Mouse (Mus musculus) embryonic facial prominence, embryonic 14.5 days (tissue): ENCODE measurements around the gene Vmn1r192. TPM values are rescaled to one million over a fixed set of nuclear protein-coding genes. Genes with fewer than 3 reads are reported as not detected.

Experiments used
- microRNA-seq: library from miRNA; unstranded; fragments of <30 nt; microRNA quantifications from one replicate; pipeline ENCODE4, GENCODE M21; 2016; ENCODE audit warnings: borderline number of aligned reads
- polyA plus RNA-seq: library from polyadenylated mRNA; unstranded; fragments of >200 nt; fragmentation: Nextera tagmentation; extraction: Ambion mirVana; gene quantifications from 2 replicates; pipeline ENCODE4 v1.2.1, GENCODE M21; 2014

The Vmn1r192 gene
- polyA plus RNA-seq, 1 experiment from 2014 or later: not detected

Small RNA genes within 50 kb of the gene (microRNA-seq; reads per million reads assigned to microRNA genes)
- gene Gm23282 (not detected), gene Gm25084 (not detected)

Other genes with a start within 250 kb of the Vmn1r192 start
- gene Zfp184, start 246.0 kb downstream of the Vmn1r192 start, polyA plus RNA-seq: 7.6 and 8.9 TPM in 2 replicates
- gene Pom121l2, start 209.9 kb downstream of the Vmn1r192 start, polyA plus RNA-seq: 0.11 and 0.13 TPM in 2 replicates
- 0.70 and 0.83 TPM in 2 replicates for gene Prss16, start 181.4 kb downstream of the Vmn1r192 start, polyA plus RNA-seq
- 13.1 TPM in 1 of 2 replicates, not detected in the other for gene Hist1h2ah, start 155.6 kb downstream of the Vmn1r192 start, polyA plus RNA-seq
- gene Hist1h2bk, start 155.3 kb downstream of the Vmn1r192 start, polyA plus RNA-seq: 3.9 and 6.6 TPM in 2 replicates
- 11.8 and 13.3 TPM in 2 replicates for gene Hist1h4i, start 149.8 kb downstream of the Vmn1r192 start, polyA plus RNA-seq
- gene Hist1h2ag, start 148.2 kb downstream of the Vmn1r192 start, polyA plus RNA-seq: 24.9 and 28.8 TPM in 2 replicates
- 3.4 and 7.4 TPM in 2 replicates for gene Hist1h2bj, start 147.9 kb downstream of the Vmn1r192 start, polyA plus RNA-seq
- gene Vmn1r188, start 106.7 kb downstream of the Vmn1r192 start, polyA plus RNA-seq: not detected in 2 replicates
- gene Vmn1r189, start 85.3 kb downstream of the Vmn1r192 start, polyA plus RNA-seq: 0.10 TPM in 1 of 2 replicates, not detected in the other
- not detected in 2 replicates for gene Vmn1r191, start 7.2 kb downstream of the Vmn1r192 start, polyA plus RNA-seq
- gene Vmn1r193, start 32.0 kb upstream of the Vmn1r192 start, polyA plus RNA-seq: not detected in 2 replicates
- gene Vmn1r194, start 53.1 kb upstream of the Vmn1r192 start, polyA plus RNA-seq: not detected in 2 replicates
- not detected in 2 replicates for gene Vmn1r195, start 79.4 kb upstream of the Vmn1r192 start, polyA plus RNA-seq
- gene Vmn1r196, start 98.8 kb upstream of the Vmn1r192 start, polyA plus RNA-seq: not detected in 2 replicates
- 0.26 TPM in 1 of 2 replicates, not detected in the other for gene Vmn1r197, start 133.4 kb upstream of the Vmn1r192 start, polyA plus RNA-seq
- gene Vmn1r198, start 159.2 kb upstream of the Vmn1r192 start, polyA plus RNA-seq: not detected in 2 replicates
- gene Vmn1r199, start 188.7 kb upstream of the Vmn1r192 start, polyA plus RNA-seq: not detected in 2 replicates
- gene Vmn1r200, start 199.2 kb upstream of the Vmn1r192 start, polyA plus RNA-seq: 0.04 TPM in 1 of 2 replicates, not detected in the other